16 mouse cellular contexts compared by ENCODE assay signal in the genomic region with DNA sequence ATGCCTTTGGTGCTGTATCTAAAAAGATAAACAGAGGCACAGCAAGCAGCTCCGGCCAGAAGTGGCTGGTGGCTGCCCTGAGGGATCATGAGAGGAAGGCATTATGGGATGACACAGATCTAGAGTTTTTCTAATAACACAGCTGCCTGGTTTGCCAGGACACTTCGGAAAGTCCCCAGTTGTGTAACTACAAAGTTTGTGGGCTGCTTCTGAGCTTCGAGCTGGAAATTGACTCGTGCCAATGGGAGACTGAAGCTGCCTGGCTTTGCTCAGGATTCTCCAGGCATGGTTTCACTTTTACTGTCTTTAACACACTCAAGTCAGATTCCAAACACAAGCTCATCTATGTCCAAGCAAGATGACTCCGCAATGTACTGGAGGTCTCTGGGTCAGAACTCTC.
"Had no signal": no experiment of that assay in that cellular context is flagged by ENCODE, and none has a peak within 500 bp of the region (broad histone marks: within the 10 kb centered on the region; RNA-seq: fewer than 3 reads in every experiment).

No protein-coding gene starts in this region.

- H3K9ac ChIP-seq: limb, embryonic 12.5 days; liver, embryonic 14.5 days; neural tube, embryonic 15.5 days had no signal

- H3K4me3 ChIP-seq: limb, embryonic 12.5 days; midbrain, embryonic 10.5 days; myocyte; neural tube, embryonic 15.5 days had no signal

- H3K36me3 ChIP-seq: limb, embryonic 12.5 days; midbrain, embryonic 10.5 days; neural tube, embryonic 15.5 days had no signal

- H3K9me3 ChIP-seq: limb, embryonic 12.5 days; midbrain, embryonic 10.5 days; neural tube, embryonic 15.5 days had no signal

- H3K27me3 ChIP-seq: limb, embryonic 12.5 days; neural tube, embryonic 15.5 days had no signal

- H3K27ac ChIP-seq: kidney, postnatal 0 days; limb, embryonic 12.5 days; liver, embryonic 14.5 days; midbrain, embryonic 10.5 days; neural tube, embryonic 15.5 days had no signal

- H3K4me2 ChIP-seq: limb, embryonic 12.5 days; neural tube, embryonic 15.5 days had no signal

- DNase-seq: kidney, adult 9 months; kidney, postnatal 36 days; layer of hippocampus, adult 9-11 months; liver; lung, postnatal 4 days; midbrain, embryonic 14.5 days; right cerebral cortex, adult 18-20 months; right cerebral cortex, postnatal 25 days; thymus, adult 18-20 months; thymus, postnatal 14 days had no signal
